Mouse (Mus musculus) left cerebral cortex, postnatal 10 days (tissue): ENCODE measurements around the gene Gm11037. TPM values are rescaled to one million over a fixed set of nuclear protein-coding genes. Genes with fewer than 3 reads are reported as not detected.

Source experiments
- DNase-seq, 2 experiments: peaks; one replicate each; pipeline ENCODE4 v3.0.0; 2021 to 2022; ENCODE audit warnings: low spot score in 2 of 2, mixed read lengths in 1 of 2; ENCODE audit errors: extremely low spot score in 1 of 2
- intact Hi-C: fragments of 180-260 bp; cut with DNase I; formaldehyde crosslinking; loops from one replicate; pipeline ENCODE4 v1.15.1; 2025
- total RNA-seq, 2 experiments: library from RNA; stranded (reverse); gene quantifications; 2 replicates each; pipeline ENCODE4 v1.2.3; 2021

The Gm11037 gene
- total RNA-seq, 2 experiments from 2014 or later: not detected

DNA sequence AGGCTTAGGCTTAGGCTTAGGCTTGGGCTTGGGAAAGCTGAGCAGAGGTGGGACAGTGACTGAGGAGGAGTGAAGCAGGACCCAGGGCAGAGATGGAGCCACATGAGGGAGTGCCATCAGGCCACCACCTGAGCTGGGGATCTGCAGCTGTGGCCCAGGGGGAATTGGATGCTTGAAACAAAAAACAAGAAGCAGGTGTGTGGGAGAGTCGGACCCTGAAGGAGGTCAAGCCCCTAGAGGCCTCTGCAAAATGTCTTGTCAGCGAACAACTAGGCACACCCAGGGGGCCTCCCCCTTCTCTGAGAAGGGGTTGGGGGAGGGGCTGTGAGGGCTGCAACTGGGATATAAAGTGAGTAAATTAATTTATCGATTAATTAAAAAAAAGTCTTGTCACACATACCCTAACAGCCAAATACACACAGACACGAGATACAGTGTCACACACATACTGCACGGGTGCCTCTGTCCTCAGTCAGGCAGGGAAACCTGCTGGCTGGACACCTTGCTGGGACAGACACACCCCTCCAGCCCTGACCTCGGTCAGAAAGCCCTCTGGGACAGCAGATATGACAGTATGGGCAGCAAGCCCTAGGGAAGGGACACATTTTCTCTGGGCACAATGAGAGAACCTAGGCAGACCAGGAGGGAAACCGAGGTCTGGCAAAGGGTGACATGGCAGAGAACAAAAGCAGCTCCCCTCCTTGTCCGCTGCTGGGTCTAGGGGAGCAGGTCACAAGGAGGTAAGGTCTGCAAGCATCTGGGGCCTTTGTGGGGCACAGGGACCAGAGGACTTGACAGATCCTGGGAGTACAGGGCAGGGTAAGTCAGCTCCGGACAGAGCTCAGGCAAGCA lies 7.1 kb upstream of the Gm11037 start:
- intact Hi-C loops: no loop called here

DNA sequence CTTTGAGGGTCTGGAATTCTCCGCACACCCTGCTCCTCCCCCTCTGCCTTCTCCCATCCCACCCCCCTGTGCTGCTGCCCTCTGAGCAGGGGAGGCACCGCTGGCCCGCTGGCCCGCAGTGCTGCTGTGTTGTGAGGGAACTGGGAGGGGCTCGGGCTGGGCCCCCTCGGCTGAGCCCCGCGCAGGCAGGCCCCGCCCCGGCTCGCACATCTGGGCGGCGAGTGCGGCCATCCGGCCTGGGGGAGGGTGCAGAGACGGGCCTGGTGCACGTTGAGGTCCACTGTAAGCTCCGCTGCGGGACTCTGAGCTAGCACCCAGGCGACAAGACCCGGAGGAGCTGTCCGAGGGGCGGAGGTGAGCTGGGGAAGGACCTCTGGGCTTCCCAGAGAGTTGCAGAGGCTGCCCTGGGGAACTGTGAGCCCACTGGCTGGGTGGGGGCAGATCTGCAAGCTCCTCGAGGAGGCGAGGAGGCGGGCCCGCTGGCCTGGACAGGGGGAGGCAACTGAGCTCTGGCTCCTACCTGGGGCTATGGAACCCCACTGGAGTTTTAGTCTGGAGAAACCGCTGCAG lies 6.1 kb upstream of the Gm11037 start, which contains the start of gene Hspa12b:
Hspa12b (plus strand) TSS at position 120 of the 570 bp plus-strand sequence.
- intact Hi-C loops: no loop called here

More for the DNA sequence above, 7.1 kb upstream of the Gm11037 start:
- DNase-seq: peak in 1 of 2 experiments; percentile 20

DNA sequence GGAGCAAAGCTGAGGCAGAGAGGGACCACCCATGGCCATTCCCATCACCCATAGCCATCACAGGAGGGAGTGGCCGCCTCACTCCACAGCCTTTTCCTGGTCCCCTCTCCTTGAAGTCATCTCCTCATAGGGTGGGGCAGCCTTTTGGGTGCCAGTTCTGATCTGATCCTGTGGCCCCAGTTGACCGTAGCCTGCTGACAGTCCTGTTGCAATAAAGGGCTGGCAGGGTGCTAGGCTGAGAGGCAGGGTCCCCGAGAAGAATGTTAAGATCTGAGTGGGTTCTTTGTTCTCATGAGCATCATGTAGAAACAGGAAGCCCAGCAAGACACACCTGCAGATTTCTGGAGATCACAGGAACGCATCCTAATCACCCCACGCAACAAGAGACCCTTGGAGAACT lies 5.1 kb upstream of the Gm11037 start:
- intact Hi-C loops: no loop called here
- DNase-seq: peak in 1 of 2 experiments; percentile 16

More for the DNA sequence above, 6.1 kb upstream of the Gm11037 start, which contains the start of gene Hspa12b:
- peak in 1 of 2 experiments; percentile 84 for DNase-seq

GRCm38 (mm10) chr2:131128636-131129157 lies 4.6 kb upstream of the Gm11037 start:
- no peak for DNase-seq
- intact Hi-C loops: no loop called here

GRCm38 (mm10) chr2:131129836-131130235 lies 3.5 kb upstream of the Gm11037 start:
- no peak for DNase-seq
- intact Hi-C loops: no loop called here

DNA sequence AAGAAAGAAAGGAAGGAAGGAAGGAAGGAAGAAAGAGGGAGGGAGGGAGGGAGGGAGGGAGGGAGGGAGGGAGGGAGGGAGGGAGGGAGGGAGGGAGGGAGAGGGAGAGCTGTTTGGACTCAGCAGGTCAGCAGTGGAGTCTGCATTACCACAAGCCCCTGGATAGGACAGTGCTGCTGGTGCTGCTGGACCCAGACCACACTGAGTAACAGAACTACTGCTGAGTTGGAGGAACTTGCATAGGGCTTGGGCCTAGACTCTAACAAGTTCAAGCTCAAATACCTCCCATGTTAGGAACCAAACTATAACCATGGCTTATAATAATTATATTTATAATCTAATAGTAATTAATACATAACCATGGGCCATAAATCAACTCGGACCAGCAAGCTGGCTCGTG lies 2.4 kb upstream of the Gm11037 start:
- intact Hi-C loops: no loop called here
- DNase-seq: no peak

DNA sequence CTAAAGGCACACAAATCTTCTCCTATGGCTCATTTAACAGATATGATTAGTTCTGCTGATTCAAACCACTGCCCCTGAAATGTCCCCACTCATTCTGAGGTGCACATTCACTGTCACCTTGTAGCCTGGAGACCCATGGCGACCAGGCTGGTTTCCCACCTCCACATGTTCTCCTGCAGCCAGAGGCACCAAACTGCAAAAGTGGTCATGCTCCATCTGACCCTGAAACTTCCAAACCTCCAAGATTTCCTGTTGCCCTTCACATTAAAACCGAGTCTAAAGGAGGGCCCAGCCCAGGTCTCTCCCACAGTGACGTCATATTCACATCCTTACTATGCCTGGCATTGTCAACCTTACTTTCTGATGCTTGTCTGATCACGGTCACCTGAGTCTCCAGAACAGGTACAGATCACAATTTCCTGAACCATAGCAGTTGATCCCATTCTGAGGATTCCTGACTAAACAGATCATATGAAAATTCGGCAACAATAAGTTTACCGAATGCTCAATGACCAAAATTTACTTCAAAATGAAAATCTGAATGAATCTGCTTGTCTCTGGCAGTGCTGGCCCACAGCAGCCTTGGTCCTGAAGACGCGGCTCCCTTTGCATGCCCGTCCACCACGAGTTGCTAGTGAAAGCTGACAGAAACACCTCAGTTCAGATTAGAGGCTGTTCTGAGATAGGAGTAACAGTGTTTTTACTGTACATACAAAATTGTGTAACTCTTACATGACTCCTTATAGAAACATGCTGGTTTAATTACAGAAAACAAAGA lies 997 bp upstream of the Gm11037 start:
- intact Hi-C loops: no loop called here
- DNase-seq: no peak

- DNase-seq: peak in 1 of 2 experiments; percentile 69
- intact Hi-C loops: no loop called here
Observed at GRCm38 (mm10) chr2:131134381-131134780, 1.1 kb downstream of the Gm11037 start.

- DNase-seq: peak in 1 of 2 experiments; percentile 17
- intact Hi-C loops: no loop called here
Observed at GRCm38 (mm10) chr2:131134826-131135400, 1.6 kb downstream of the Gm11037 start.

- intact Hi-C loops: no loop called here
- DNase-seq: peak in 1 of 2 experiments; percentile 15
Observed at GRCm38 (mm10) chr2:131135521-131136139, 2.3 kb downstream of the Gm11037 start.

DNA sequence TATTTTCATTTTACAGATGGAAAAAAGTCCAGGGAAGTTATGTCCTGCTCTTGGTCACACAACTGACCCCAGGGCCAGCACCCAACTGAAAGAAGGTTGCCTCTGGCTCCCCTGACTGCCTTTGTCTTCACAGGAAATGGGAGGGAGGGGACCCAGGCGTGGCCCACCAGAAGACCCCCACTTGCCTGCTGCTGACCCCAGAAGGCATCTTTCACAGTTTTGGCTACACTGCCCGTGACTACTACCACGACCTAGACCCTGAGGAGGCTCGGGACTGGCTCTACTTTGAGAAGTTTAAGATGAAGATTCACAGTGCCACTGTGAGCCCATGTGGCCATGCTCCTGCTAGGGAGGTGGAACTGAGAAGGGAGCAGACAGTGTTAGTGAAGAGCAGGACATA lies 5.0 kb downstream of the Gm11037 start:
- intact Hi-C loops: no loop called here
- peak in 1 of 2 experiments; percentile 11 for DNase-seq

DNA sequence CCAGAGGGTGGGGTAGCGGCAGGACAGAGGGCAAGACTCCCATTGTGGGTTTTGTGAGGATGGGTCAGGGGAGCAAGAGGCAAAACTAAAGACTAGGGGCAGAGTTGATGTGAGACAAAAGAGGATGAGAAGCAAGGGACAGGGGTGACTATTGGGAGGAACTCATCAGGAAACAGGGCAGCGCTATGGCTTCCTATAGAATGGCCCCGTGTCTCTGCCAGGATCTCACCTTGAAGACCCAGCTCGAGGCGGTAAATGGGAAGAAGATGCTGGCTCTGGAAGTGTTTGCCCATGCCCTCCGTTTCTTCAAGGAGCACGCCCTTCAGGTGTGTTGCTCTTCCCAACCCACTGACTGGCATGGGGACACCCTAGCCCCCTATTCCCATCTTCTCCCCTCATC lies 5.5 kb downstream of the Gm11037 start:
- peak in 1 of 2 experiments; percentile 11 for DNase-seq
- intact Hi-C loops: no loop called here

DNA sequence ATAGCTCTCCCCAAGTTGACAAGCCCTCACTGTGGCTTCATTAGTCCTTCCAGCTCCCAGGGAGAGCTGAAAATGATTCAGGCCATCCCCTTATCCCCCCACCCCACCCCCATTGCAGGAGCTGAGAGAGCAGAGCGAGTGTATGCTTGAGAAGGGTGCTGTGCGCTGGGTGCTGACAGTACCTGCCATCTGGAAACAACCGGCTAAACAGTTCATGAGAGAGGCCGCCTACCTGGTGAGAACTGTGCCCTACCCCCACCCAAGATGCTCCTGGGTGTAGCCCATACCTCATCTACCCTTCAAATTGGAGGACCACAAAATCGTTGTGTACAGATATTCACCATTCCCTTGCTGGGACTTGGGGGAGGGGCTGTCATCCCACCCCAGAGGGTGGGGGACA lies 6.0 kb downstream of the Gm11037 start:
- DNase-seq: peak in 1 of 2 experiments; percentile 14
- intact Hi-C loops: no loop called here

- peak in 1 of 2 experiments; percentile 49 for DNase-seq
- intact Hi-C loops: loop anchor here (5.0 kb wide), 1 partner anchor 43 kb away; no protein-coding TSS in a partner anchor
Observed at GRCm38 (mm10) chr2:131139886-131140532, 6.7 kb downstream of the Gm11037 start.

DNA sequence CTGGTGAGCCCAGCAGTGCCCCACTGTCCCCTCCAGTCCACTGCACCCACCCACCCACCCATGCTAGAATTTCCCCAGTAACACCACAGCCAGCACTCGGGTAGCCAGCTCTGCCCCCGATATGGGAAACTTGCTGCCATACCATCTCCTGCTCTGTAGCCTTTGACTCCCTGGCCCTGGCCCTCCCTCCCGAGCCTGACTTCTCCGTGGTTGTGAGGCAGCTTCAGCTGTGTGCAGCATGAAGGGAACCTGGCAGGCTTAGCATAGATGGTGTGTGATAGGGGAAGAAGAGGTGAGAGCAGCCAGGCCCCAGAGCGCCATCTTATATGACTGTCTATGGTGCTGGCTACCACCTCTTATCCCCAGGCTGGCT lies 7.2 kb downstream of the Gm11037 start:
- intact Hi-C loops: loop anchor here (5.0 kb wide), 1 partner anchor 43 kb away; no protein-coding TSS in a partner anchor
- DNase-seq: no peak

DNA sequence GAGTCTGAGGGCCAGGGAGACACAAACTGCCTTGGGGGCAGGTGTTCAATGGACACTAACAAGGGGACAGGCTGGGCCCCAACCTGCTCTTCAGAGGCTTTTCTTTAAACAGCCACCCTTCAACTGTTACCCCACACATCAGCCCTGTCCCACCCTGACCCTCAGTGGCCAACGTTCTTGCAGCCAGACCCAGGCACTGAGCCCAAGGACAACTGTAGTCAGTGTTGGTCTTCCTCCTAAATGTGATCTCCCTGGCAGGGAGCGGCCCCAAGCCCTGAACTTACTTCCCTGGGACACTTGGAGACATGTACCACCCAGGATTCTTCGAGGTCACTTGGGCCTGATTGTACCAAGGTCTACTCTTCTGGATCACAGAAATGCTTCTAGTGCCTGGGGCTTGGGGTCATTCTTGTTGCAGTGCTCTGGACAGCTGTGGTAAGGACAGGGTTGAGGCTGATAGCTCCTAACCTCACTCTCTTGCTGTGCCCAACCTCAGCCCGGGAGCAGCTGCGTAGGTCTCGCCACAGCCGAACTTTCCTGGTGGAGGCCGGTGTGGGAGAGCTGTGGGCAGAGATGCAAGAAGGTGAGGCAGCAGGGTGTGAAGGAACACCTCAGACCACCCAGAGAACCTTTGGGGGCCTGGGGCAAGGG lies 8.2 kb downstream of the Gm11037 start:
- no peak for DNase-seq
- intact Hi-C loops: loop anchor here (5.0 kb wide), 1 partner anchor 44 kb away; no protein-coding TSS in a partner anchor

DNA sequence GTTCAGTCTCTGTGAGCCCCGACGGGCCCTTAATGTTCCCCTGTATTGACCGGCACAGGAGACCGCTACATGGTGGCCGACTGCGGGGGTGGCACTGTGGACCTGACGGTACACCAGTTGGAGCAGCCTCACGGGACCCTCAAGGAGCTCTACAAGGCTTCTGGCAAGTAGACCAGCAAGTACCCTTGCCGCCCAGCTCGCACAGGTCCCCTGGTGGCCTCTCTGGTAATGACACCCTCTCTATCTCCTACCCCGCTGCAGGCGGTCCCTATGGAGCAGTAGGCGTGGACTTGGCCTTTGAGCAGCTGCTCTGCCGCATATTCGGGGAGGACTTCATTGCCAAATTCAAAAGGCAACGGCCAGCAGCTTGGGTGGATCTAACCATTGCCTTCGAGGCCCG lies 9.3 kb downstream of the Gm11037 start:
- intact Hi-C loops: loop anchor here (5.0 kb wide), 1 partner anchor 45 kb away; no protein-coding TSS in a partner anchor
- peak; percentile 36 to 85 for DNase-seq
